9 mouse cellular contexts compared by ENCODE assay signal in genomic region chr1:40887673-40888072, GRCm38 (mm10).
A peak's percentile ranks its signal among the peaks of the same experiment; 100 is the strongest.
DNase-seq lines count a peak whose midpoint lies in the region; ATAC-seq and TF ChIP-seq lines count a peak whose summit lies in the region.
"Had no signal": no experiment of that assay in that cellular context is flagged by ENCODE, and none has a peak within 500 bp of the region (broad histone marks: within the 10 kb centered on the region; RNA-seq: fewer than 3 reads in every experiment).

No protein-coding gene starts in this region.

- WGBS in intestine, postnatal 0 days: 40% methylated on average over 12 of the region's 12 CpGs
- 36% methylated on average over 12 of the region's 12 CpGs for WGBS in intestine, embryonic 16.5 days
- WGBS in limb, embryonic 10.5 days: 45% methylated on average over 12 of the region's 12 CpGs
- WGBS in olfactory bulb, adult 2 months: 8% methylated on average over 12 of the region's 12 CpGs

- no peak overlapping the region for H3K4me2 ChIP-seq in intestine, postnatal 0 days (replicated peaks; ENCODE audit: low read depth)
- no peak overlapping the region for H3K4me2 ChIP-seq in intestine, embryonic 16.5 days (ENCODE audit: low read depth, low read length)

- H3K9ac ChIP-seq in intestine, postnatal 0 days (ENCODE audit: low read depth, low read length): no peak overlapping the region
- no peak overlapping the region for H3K9ac ChIP-seq in intestine, embryonic 16.5 days (ENCODE audit: low read depth, low read length)

- H3K36me3 ChIP-seq in intestine, postnatal 0 days (ENCODE audit: control insufficient read depth, insufficient read depth): no peaks in the 10 kb centered on the region
- H3K36me3 ChIP-seq in intestine, embryonic 16.5 days (ENCODE audit: control insufficient read depth, insufficient read depth, low read length): no peaks in the 10 kb centered on the region
- H3K36me3 ChIP-seq in limb, embryonic 10.5 days: no peaks in the 10 kb centered on the region
- H3K36me3 ChIP-seq: G1E had no signal

- no peak overlapping the region for H3K27ac ChIP-seq in intestine, postnatal 0 days (ENCODE audit: low read depth, low read length)
- no peak overlapping the region for H3K27ac ChIP-seq in intestine, embryonic 16.5 days (ENCODE audit: low read length)
- no peak overlapping the region for H3K27ac ChIP-seq in limb, embryonic 10.5 days
- H3K27ac ChIP-seq in olfactory bulb, adult 2 months (ENCODE audit: insufficient read depth, low read depth, low read length): no peak overlapping the region

- DNase-seq in cerebellum, adult 9-10 months: peak; percentile 22
- peak; percentile 92 for DNase-seq in kidney, adult 9 months
- peak; percentile 68 for DNase-seq in limb, embryonic 10.5 days (ENCODE audit: low spot score)

- peak; percentile 69 for TF ChIP-seq CTCF in intestine, postnatal 0 days (IDR thresholded peaks at IDR 0.05; ENCODE audit: low read depth)
- peak; percentile 57; the same call in 1 of the 2 replicates for TF ChIP-seq CTCF in olfactory bulb, adult 2 months (IDR thresholded peaks at IDR 0.05; ENCODE audit: insufficient read depth, low read depth, low read length)

- no peak for ATAC-seq in intestine, postnatal 0 days
- no peak for ATAC-seq in intestine, embryonic 16.5 days
- peak; percentile 89 for ATAC-seq in frontal cortex, adult (ENCODE audit: low TSS enrichment)
- no peak for ATAC-seq in erythroid progenitor cell, adult 5-6 weeks (replicated peaks; ENCODE audit: low FRiP score, poor library complexity, severe bottlenecking)

- no peak overlapping the region for H3K4me3 ChIP-seq in intestine, postnatal 0 days (ENCODE audit: low read depth, low read length)
- no peak overlapping the region for H3K4me3 ChIP-seq in intestine, embryonic 16.5 days (ENCODE audit: low read length)
- H3K4me3 ChIP-seq in limb, embryonic 10.5 days: no peak overlapping the region
- no peak overlapping the region for H3K4me3 ChIP-seq in olfactory bulb, adult 2 months (ENCODE audit: insufficient read depth, low read depth, low read length)

- no peak for TF ChIP-seq POLR2A in olfactory bulb, adult 2 months (IDR thresholded peaks at IDR 0.05; ENCODE audit: insufficient read depth, low read depth, low read length)

- H3K27me3 ChIP-seq in intestine, postnatal 0 days (replicated peaks; ENCODE audit: control insufficient read depth, insufficient read depth, low read length): no peaks in the 10 kb centered on the region
- H3K27me3 ChIP-seq in intestine, embryonic 16.5 days (replicated peaks; ENCODE audit: control insufficient read depth, insufficient read depth, low read length): no peaks in the 10 kb centered on the region
- H3K27me3 ChIP-seq in limb, embryonic 10.5 days (ENCODE audit: low read depth, poor library complexity, severe bottlenecking): no peaks in the 10 kb centered on the region

- H3K9me3 ChIP-seq in intestine, postnatal 0 days (ENCODE audit: control insufficient read depth): no peaks in the 10 kb centered on the region
- H3K9me3 ChIP-seq in intestine, embryonic 16.5 days (ENCODE audit: control insufficient read depth, low read length): no peaks in the 10 kb centered on the region
- no peaks in the 10 kb centered on the region for H3K9me3 ChIP-seq in limb, embryonic 10.5 days (replicated peaks)
- H3K9me3 ChIP-seq: G1E had no signal

- no peaks in the 10 kb centered on the region for H3K4me1 ChIP-seq in intestine, postnatal 0 days (replicated peaks; ENCODE audit: control insufficient read depth, insufficient read depth, low read length)
- H3K4me1 ChIP-seq in intestine, embryonic 16.5 days (ENCODE audit: control insufficient read depth, insufficient read depth, low read length): no peaks in the 10 kb centered on the region
- peaks cover 14% of the 10 kb centered on the region for H3K4me1 ChIP-seq in limb, embryonic 10.5 days
- H3K4me1 ChIP-seq in olfactory bulb, adult 2 months (ENCODE audit: control insufficient read depth, insufficient read depth, low read length): peaks cover 7% of the 10 kb centered on the region

Comparison
In these comparisons a context has a peak if more than half of its experiments do, and no peak if none do; other contexts are left out.
1. DNase-seq: peak in every context shown above with its lines; median percentile 92 in kidney, adult 9 months; 68 in limb, embryonic 10.5 days; 22 in cerebellum, adult 9-10 months.